Mouse (Mus musculus) heart, embryonic 11.5 days (tissue): Measurements from ENCODE around the gene Ube2d3. TPM values are rescaled to one million over a fixed set of nuclear protein-coding genes. Genes with fewer than 3 reads are reported as not detected.

Source experiments
- ATAC-seq: fragments of 200-750 bp; cut with Nextera tagmentation; replicated peaks from 2 replicates; pipeline ENCODE4 v1.8.0; 2017; ENCODE audit warnings: moderate library complexity; ENCODE audit not compliant: insufficient number of reproducible peaks, low FRiP score, low TSS enrichment
- H3K27ac ChIP-seq: fragments of 300-500 bp; sonication (generic); 2 replicates; pipeline ENCODE4 v1.5.1; 2014; ENCODE audit warnings: mild to moderate bottlenecking, low read depth, low read length
- H3K27me3 ChIP-seq: fragments of 300-500 bp; sonication (generic); 2 replicates; pipeline ENCODE4 v1.6.1; 2014; ENCODE audit warnings: mild to moderate bottlenecking, low read length, mixed read lengths; ENCODE audit not compliant: control insufficient read depth, insufficient read depth
- H3K36me3 ChIP-seq: fragments of 300-500 bp; sonication (generic); 2 replicates; pipeline ENCODE4 v1.6.1; 2014; ENCODE audit warnings: mild to moderate bottlenecking, low read length, moderate library complexity, mixed read lengths; ENCODE audit not compliant: control insufficient read depth, insufficient read depth
- H3K4me1 ChIP-seq: fragments of 300-500 bp; sonication (generic); 2 replicates; pipeline ENCODE4 v1.6.1; 2014; ENCODE audit warnings: low read length; ENCODE audit not compliant: control insufficient read depth, insufficient read depth
- H3K4me2 ChIP-seq: fragments of 300-500 bp; sonication (generic); 2 replicates; pipeline ENCODE4 v1.6.1; 2014; ENCODE audit warnings: mild to moderate bottlenecking, moderate library complexity
- H3K4me3 ChIP-seq: fragments of 300-500 bp; sonication (generic); 2 replicates; pipeline ENCODE4 v1.5.1; 2014; ENCODE audit warnings: low read depth, low read length
- H3K9ac ChIP-seq: fragments of 300-500 bp; sonication (generic); 2 replicates; pipeline ENCODE4 v1.6.1; 2014; ENCODE audit warnings: mild to moderate bottlenecking, low read depth, low read length, moderate library complexity
- H3K9me3 ChIP-seq: fragments of 300-500 bp; sonication (generic); replicated peaks from 2 replicates; pipeline ENCODE4 v1.6.1; 2016; ENCODE audit warnings: low read length; ENCODE audit not compliant: control insufficient read depth
- WGBS: fragments of 180-500 bp; shearing (Covaris S2); extraction: QIAGEN DNeasy Blood & Tissue Kit; methylation state at CpG from one replicate; pipeline ENCODE4 v1.1.7; 2014; ENCODE audit not compliant: insufficient replicate concordance; 5-methylcytosine and 5-hydroxymethylcytosine counted together
- polyA plus RNA-seq: library from polyadenylated mRNA; unstranded; fragments of >200 nt; fragmentation: Nextera tagmentation; extraction: Ambion mirVana; gene quantifications from 2 replicates; pipeline ENCODE4 v1.2.1, GENCODE M21; 2014

The Ube2d3 gene
- polyA plus RNA-seq, result 497 and 511 TPM in 2 replicates

GRCm38 (mm10) chr3:135437758-135438495 lies at the start of gene Ube2d3:
TSS of gene Ube2d3 (plus strand) at chr3:135438149.
- WGBS, result under 1% methylated on average over 56 of the region's 56 CpGs
- Histone ChIP-seq H3K9ac (peak within 1 kb of the TSS; percentile 98), H3K4me3 (peak within 1 kb of the TSS; percentile 95), H3K9me3 (no peaks in the 10 kb centered on the region), H3K27me3 (no peaks in the 10 kb centered on the region), H3K4me1 (peaks cover 5% of the 10 kb centered on the region; the same call in 1 of the 2 replicates), H3K36me3 (no peaks in the 10 kb centered on the region), H3K4me2 (peak within 1 kb of the TSS; percentile 72), H3K27ac (peak within 1 kb of the TSS; percentile 100)
- peak; percentile 91 for ATAC-seq

GRCm38 (mm10) chr3:135393186-135393585 lies 44.8 kb upstream of the Ube2d3 start:
- Histone ChIP-seq H3K27me3 (no peaks in the 10 kb centered on the region), H3K4me2 (no peak overlapping the region), H3K27ac (no peak overlapping the region), H3K36me3 (no peaks in the 10 kb centered on the region), H3K9ac (no peak overlapping the region), H3K9me3 (no peaks in the 10 kb centered on the region), H3K4me3 (no peak overlapping the region), H3K4me1 (no peaks in the 10 kb centered on the region)
- WGBS, result 49% methylated on average over 6 of the region's 6 CpGs
- ATAC-seq, result no peak

- no peak overlapping the region for H3K27ac ChIP-seq
- no peaks in the 10 kb centered on the region for H3K36me3 ChIP-seq
- no peaks in the 10 kb centered on the region for H3K4me1 ChIP-seq
- ATAC-seq, result no peak
- H3K9me3 ChIP-seq, result no peaks in the 10 kb centered on the region
- 75% methylated on average over 5 of the region's 5 CpGs for WGBS
- H3K4me3 ChIP-seq, result no peak overlapping the region
- no peaks in the 10 kb centered on the region for H3K27me3 ChIP-seq
- no peak overlapping the region for H3K9ac ChIP-seq
- no peak overlapping the region for H3K4me2 ChIP-seq
These were observed 42.9 kb upstream of the Ube2d3 start for GRCm38 (mm10) chr3:135395085-135395484.

- H3K27ac ChIP-seq, result no peak overlapping the region
- H3K4me1 ChIP-seq, result no peaks in the 10 kb centered on the region
- H3K9me3 ChIP-seq, result no peaks in the 10 kb centered on the region
- no peaks in the 10 kb centered on the region for H3K27me3 ChIP-seq
- no peak overlapping the region for H3K4me3 ChIP-seq
- H3K9ac ChIP-seq, result no peak overlapping the region
- ATAC-seq, result no peak
- no peak overlapping the region for H3K4me2 ChIP-seq
- H3K36me3 ChIP-seq, result no peaks in the 10 kb centered on the region
- 69% methylated on average over 6 of the region's 6 CpGs for WGBS
These were observed 41.9 kb upstream of the Ube2d3 start for GRCm38 (mm10) chr3:135396081-135396480.

- Histone ChIP-seq H3K4me1 (no peaks in the 10 kb centered on the region), H3K4me3 (no peak overlapping the region), H3K27ac (no peak overlapping the region), H3K9me3 (no peaks in the 10 kb centered on the region), H3K9ac (no peak overlapping the region), H3K27me3 (no peaks in the 10 kb centered on the region), H3K4me2 (no peak overlapping the region), H3K36me3 (no peaks in the 10 kb centered on the region)
- no peak for ATAC-seq
These were observed 40.8 kb upstream of the Ube2d3 start for GRCm38 (mm10) chr3:135397112-135397511.

GRCm38 (mm10) chr3:135402201-135402658 lies 35.7 kb upstream of the Ube2d3 start:
- ATAC-seq, result peak; percentile 62; the same call in 1 of the 2 replicates
- H3K27ac ChIP-seq, result no peak overlapping the region
- peak overlapping the region; percentile 30; the same call in 1 of the 2 replicates for H3K4me2 ChIP-seq
- H3K9ac ChIP-seq, result no peak overlapping the region
- peaks cover 9% of the 10 kb centered on the region; the same call in 1 of the 2 replicates for H3K4me1 ChIP-seq
- H3K27me3 ChIP-seq, result no peaks in the 10 kb centered on the region
- WGBS, result 4% methylated on average over 10 of the region's 10 CpGs
- 0 out of 2 replicates have a peak, but pooled peaks cover 4% of the 10 kb centered on the region for H3K36me3 ChIP-seq
- no peaks in the 10 kb centered on the region for H3K9me3 ChIP-seq
- H3K4me3 ChIP-seq, result 0 out of 2 replicates have a peak overlapping the region, but pooled peaks have one; percentile 8

- ATAC-seq, result no peak
- no peaks in the 10 kb centered on the region for H3K9me3 ChIP-seq
- no peak overlapping the region for H3K4me3 ChIP-seq
- no peaks in the 10 kb centered on the region for H3K27me3 ChIP-seq
- peaks cover 11% of the 10 kb centered on the region; the same call in 1 of the 2 replicates for H3K4me1 ChIP-seq
- no peak overlapping the region for H3K27ac ChIP-seq
- no peak overlapping the region for H3K9ac ChIP-seq
- 0 out of 2 replicates have a peak, but pooled peaks cover 4% of the 10 kb centered on the region for H3K36me3 ChIP-seq
- 89% methylated on average over 9 of the region's 9 CpGs for WGBS
- H3K4me2 ChIP-seq, result no peak overlapping the region
These were observed 34.7 kb upstream of the Ube2d3 start for GRCm38 (mm10) chr3:135403211-135403610.

- Histone ChIP-seq H3K4me2 (no peak overlapping the region), H3K36me3 (peaks cover 5% of the 10 kb centered on the region; the same call in 1 of the 2 replicates), H3K9me3 (no peaks in the 10 kb centered on the region), H3K9ac (no peak overlapping the region), H3K4me1 (peaks cover 11% of the 10 kb centered on the region; the same call in 1 of the 2 replicates), H3K27ac (no peak overlapping the region), H3K4me3 (no peak overlapping the region), H3K27me3 (no peaks in the 10 kb centered on the region)
- WGBS, result 65% methylated on average over 5 of the region's 5 CpGs
- no peak for ATAC-seq
These were observed 34.1 kb upstream of the Ube2d3 start for GRCm38 (mm10) chr3:135403856-135404255.
